Mouse (Mus musculus) monocyte, adult 5-6 weeks (primary cell): ENCODE measurements around the gene Dhrs9. TPM values are rescaled to one million over a fixed set of nuclear protein-coding genes. Genes with fewer than 3 reads are reported as not detected.
A peak's percentile ranks its signal among the peaks of the same experiment; 100 is the strongest.
"Not testable (repeated sequence)": the region's sequence is repeated elsewhere in the genome, so short reads cannot be mapped to it uniquely, and the experiment has no call there.

Source experiments
- ATAC-seq: fragments of 153-309, 156-312 bp; replicated peaks from 2 replicates; pipeline ENCODE4 v1.8.0; 2017; ENCODE audit warnings: mild to moderate bottlenecking; ENCODE audit not compliant: low TSS enrichment, insufficient number of reproducible peaks, severe bottlenecking, poor library complexity, low FRiP score
- total RNA-seq: library from RNA; stranded (forward); fragments of 200-1000, 200-491, 200-594 nt; gene quantifications from 3 replicates; pipeline ENCODE4 v1.2.3, GENCODE M21; 2017

The Dhrs9 gene
- total RNA-seq = 0.21 TPM in 1 of 3 replicates, not detected in the others

DNA sequence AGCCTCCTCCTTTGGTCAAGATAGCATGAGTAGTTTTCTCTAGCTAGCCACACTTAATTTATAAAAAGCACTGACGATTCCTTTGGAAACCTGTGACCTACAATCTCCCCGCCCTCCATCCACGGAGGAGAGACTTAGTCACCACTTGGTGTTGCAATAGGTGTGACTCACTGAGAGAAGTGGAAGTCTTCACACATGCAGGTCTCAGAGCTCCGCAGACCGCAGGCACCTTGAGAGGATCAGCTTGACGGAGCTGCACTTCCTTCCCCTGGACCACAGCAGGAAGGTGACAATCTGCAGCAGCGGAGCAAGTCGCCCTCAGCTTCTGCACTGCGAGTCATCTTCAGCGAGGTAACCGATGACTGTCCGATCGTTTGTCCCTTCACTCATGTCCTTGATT lies at the start of gene Dhrs9:
Gene Dhrs9 (plus strand): TSS at position 165 of the 400 bp plus-strand sequence.
- peak; percentile 97 for ATAC-seq

DNA sequence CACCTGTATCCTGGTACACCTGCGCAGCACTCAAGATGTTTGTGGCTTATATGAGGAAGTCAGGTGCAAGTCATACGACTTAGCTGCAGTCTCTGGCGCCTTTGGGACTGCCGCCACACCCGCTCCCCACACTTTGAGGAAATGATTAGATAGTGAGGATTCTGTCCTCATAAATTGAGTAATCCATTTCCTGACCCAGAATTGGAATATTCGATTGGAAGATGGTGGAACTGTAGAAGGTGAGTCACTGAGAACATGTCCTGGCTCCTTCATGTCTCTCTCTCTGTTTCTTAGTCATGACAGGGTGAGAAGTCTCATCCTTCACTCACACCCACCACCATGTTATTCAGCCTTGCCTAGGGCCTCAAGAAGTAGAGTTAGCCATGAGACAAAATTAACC lies 48.7 kb upstream of the Dhrs9 start:
- ATAC-seq = not testable (repeated sequence)

DNA sequence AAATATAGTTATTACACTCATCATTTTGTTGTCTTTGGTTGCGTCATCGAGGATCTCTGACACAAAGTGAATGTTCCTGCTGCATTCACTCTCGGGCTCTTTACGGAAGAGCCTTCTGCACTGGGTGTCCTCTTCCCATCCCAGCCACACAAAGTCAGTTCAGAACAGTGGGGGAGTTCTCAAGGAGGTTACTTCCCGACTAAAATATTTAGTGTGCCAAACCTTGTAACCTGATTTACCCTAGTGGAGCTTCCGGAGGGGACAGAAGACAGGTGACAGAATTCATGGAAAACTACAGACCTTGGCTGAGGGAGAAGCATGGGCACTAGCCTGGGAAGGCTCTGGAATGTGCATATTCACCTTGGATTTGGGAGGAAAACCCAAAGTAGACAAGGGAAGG lies 38.7 kb upstream of the Dhrs9 start:
- no peak for ATAC-seq

DNA sequence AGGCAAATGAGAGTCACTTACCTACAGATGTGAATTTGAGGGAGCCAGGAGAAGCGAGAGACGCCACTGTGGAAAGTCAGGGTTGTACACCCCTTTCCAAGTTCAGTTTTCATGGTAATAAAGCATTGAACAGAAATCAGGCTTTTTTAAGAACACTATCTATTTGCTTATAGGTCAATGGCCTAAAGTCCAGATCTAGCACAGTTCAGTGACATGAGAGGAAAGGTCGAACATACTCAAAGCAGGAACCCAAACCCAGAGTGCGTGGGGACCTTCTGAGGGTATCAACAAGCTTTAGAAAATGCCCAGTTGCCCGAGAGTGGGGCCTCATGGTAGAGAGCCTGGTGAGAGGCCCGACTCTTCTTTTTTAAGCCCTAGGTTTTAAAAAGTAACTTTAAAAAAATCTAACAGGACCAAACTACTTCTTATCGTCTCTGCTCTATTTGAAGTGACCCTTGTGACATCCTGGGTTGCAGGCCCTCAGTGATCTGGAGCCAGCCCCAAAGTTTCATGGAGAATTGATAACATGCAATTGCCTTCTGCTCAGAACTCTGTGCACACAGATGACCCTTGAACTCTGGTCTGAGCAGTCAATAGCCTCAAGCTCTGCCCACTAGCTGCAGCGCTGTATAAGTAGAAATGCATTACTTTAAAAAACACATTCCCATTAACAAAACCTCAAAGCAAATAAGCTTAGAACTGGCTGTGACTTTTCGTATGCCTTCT lies 37.6 kb upstream of the Dhrs9 start, which contains the start of gene Abcb11:
Gene Abcb11 (minus strand): TSS at position 121 of the 726 bp plus-strand sequence.
- no peak for ATAC-seq

DNA sequence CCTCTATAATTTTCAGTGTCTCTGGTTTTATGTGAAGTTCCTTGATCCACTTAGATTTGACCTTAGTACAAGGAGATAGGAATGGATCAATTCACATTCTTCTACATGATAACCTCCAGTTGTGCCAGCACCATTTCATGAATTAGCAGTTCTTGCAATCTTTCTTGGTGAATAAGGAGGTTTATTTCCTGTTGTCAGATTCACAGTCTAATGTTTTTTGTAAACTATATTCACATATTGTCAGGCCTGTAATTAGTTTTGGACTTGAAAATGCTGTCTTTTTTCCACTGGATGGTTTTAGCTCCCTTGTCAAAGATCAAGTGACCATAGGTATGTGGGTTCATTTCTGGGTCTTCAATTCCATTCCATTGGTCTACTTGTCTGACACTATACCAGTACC lies 24.8 kb upstream of the Dhrs9 start:
- peak; percentile 100 for ATAC-seq

DNA sequence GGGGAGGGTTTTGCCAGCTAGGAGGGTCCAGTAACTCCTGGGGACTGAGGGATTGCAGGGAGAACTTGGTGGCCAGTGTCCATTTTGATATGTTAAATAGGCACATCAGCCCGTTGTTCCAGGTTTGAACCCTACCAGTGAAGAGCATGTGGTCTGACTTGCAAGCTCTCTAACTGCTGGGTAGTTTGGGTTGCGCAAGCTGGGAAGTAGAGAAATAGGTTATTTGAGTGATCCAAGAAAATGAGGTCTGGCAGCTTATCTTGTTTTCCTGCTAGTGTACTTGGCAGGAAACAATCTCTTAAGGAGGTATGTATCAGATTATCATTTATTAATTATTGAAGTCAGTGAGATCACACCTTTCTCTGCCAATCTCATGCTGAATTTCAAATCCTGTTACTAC lies 15.4 kb upstream of the Dhrs9 start:
- ATAC-seq = no peak

DNA sequence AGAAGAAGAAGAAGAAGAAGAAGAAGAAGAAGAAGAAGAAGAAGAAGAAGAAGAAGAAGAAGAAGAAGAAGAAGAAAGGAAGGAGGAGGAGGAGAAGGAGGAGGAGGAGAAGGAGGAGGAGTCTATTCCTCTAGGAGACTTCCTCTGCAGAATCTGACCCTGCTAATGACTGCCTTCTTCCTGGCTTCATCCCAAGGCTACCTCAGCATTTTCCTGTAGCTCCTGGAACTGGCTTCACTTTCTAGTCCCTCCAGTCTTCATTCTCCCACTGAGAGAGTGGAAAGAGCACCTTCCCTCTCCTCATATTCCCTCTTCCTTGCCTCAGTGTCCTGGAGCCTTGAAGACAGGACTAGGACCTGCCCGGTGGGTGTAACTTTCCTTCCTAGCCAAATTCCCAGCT lies 15.0 kb upstream of the Dhrs9 start:
- no peak for ATAC-seq

DNA sequence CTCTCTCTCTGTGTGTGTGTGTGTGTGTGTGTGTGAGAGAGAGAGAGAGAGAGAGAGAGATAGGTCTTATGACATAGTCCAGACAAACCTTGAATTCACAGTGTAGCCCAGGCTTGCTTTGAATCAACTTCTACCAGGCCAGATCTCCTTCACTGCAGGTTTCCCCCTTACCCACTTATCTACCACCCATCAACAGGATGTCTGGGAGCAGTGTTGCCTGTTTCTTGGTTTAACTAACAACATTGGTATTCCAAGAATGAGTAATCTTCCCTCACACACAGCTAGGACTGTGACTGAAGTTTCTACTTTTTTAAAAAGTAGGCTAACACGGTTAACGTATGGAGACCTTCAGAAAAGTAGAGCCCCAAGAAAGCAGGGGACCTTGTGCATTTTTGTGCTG lies 3.5 kb upstream of the Dhrs9 start:
- no peak for ATAC-seq

DNA sequence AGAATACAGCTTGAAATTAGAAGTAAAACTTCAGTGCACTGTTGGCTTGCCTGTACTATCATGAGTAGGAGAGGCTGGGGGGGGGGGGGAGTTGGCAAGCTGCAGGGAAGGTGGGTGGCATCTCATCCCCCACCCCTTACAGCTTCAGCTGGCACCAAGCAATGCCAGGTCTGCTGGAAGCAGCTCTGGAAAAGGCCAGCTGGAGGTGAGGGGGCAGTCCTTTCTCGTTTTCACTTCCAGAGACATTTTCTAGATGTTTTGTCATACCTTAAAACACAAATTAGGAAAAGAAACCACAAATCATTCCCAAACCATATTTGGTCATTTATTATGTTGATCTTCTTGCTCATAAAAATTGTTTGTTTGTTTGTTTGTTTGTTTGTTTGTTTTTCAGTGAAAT lies 444 bp upstream of the Dhrs9 start:
- ATAC-seq = no peak

DNA sequence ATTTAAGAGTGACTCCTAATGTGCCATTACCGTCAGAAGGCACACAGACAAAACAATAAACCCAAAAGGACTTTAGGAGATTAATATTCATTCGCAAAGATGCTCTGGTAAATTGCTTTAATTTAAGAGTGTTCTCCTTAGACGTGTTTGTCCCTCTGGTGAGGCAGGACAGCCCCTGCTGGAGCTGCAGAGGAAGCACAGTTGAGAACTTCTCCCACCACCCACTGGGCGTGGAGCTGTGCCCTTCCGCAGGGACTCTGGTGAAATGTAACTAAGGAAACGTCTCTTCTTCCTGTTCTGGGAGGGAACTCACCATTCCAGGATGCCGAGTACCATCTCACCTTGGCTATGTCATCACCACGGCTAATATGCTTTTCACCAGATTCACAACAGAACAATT lies 1.5 kb downstream of the Dhrs9 start:
- 0 out of 2 replicates have a peak, but pooled peaks have one; percentile 42 for ATAC-seq

DNA sequence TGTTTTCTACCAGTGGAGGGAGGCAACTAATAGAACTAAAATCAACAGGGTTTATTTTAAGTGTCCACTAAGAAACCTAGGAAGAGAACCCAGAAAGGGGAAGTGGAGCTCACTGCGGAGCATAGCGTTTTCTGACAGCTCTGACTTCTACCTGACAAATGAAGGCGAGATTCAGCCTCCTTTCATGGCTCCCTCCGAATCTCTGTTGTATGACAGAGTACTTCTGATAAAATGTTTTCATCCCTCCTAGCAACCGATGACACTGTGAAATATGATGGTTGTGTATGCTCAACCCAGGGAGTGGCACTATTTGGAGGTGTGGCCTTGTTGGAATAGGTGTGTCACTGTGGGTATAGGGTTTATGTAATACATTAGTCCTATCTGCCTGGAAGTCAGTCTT lies 2.6 kb downstream of the Dhrs9 start:
- no peak for ATAC-seq

DNA sequence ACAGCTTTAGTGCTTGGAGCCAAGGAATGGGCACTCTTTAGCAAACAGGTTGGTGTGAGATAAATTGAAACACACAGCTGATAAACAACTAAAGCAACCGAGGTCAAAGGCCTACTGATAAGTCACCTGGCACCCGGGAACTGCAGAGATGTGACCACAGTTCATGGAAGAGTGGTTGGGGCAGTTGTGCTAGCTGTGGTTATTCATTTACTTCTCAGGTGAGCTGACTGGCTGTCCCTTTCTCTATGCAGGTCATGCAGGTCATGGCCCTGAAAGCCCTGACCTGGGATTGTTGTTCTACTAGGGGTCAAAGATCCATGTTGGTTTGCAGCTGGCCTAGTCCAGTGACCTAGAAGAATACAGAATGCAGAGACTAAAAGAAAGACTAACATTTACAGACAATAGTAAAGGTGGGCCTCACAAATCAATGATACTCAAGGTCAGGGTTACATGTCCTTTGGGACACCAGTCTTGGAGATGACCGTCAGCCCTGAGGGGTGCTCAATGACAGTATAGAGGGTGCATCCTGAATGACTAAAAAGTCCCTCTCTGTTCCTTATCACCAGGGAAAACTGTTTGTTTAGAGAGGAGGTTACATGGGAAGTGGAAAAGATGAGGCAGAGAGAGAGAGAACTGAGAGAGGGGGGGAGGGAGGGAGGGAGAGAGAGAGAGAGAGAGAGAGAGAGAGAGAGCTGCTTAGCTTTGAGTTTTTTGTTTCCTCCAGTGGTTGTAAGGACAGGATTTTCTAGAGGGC lies 6.0 kb downstream of the Dhrs9 start:
- ATAC-seq = no peak

DNA sequence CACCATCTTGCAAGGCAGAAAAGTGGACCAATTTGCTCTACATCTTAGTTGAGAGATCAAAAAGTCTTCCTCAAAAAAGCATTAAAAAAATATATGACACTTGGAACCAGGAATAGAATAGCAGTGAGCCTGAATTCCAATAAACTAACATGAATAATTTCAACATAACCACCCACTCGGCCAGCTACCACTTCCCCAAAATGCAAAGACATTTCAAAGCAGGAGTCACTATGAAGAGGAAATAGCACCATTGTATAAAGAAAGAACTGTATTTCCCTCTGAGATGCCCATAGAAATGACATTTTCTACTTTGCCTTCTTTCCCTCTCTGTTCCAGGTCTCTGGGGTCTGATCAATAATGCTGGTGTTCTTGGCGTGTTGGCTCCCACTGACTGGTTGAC lies 13.7 kb downstream of the Dhrs9 start:
- 0 out of 2 replicates have a peak, but pooled peaks have one; percentile 56 for ATAC-seq

DNA sequence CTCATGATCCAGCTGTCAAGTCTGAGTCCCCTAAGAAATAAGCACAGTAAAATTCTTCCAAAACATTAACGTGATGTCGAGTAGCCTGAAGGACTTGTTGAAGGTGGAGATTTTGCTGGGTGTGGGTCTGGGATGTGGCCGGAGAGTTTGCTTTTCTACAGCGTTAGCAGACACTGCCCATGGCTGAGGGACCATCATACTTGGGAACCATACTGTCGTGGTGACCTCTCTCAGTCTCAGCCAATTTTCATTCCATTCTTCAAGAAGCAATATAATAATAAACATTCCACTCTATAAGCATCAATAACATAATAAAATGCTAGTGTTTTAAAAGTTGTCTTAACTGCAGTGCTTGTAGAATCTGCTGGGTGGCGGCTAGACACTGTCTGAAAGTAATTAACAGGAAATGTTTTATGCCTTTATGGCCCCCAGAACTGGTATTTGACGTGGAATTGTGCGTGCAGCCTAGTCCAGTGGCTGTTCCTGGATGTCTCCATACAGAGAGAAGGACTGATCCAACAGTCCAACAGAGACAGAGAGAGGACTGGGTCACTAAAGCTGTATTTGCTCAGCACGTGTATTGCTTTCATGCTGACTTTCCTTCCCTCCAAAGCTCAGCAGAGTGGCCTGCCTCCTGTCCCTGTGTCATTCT lies 15.5 kb downstream of the Dhrs9 start:
- ATAC-seq = no peak

DNA sequence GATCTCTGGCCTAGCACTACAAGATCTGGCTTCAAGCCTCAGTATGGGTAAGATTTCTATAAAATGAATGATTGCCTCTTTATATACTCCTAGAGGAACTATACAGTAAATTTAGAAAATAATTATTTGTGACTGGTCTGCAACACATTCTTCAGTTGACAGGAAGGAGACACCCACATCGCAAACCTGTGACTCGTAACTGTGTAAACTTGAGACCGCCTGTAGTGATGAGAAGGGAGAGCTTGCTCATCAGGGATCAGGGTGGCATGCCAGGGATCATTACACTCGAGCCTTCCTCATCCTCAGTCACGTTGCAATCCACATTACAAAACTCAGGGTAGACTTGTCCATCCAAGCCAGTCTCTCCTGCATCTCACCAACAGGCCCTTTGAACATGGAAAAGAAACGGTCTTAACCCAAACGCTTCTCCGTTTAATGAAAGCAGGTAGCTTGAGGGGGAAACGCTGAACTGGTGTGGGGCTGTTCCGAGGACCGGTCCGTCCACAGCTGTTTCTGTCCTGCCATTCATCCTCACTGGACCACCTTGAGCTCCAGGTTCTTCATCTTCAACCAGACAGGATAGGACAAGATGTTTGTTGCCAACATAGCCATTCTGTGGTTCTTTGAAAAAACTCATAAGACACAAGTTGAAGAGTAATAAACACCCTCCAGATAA lies 16.7 kb downstream of the Dhrs9 start:
- no peak for ATAC-seq

DNA sequence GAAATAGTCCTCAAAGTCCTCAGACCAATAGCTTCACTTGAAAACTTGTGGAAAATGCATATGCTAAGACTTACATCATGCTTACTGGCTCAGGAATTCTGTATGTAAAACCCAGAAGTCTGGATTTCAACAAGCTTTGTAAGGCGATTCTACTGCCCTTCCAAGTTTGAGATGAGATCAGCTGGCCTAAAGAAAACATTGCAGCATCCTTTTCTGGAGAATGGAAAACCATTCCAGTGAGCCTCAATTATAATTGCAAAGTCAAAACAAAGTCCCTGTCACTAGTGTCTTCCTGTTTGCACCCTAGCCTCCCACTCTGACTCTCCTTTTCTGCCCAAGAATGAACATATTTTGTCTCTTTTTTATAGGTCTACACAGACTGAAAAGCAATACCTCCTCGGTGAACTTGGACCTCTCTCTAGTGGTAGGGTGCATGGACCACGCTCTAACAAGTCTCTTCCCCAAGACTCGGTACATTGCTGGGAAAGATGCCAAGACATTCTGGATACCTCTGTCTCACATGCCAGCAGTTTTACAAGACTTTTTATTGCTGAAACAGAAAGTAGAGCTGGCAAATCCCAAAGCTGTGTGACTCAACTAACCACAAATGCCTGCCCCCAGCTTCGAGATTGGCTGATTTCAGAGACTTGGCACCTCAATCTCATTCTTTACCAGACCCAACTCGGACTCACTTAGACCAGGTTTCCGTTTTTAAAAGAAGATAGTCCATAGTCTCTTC lies 20.8 kb downstream of the Dhrs9 start:
- ATAC-seq = no peak

DNA sequence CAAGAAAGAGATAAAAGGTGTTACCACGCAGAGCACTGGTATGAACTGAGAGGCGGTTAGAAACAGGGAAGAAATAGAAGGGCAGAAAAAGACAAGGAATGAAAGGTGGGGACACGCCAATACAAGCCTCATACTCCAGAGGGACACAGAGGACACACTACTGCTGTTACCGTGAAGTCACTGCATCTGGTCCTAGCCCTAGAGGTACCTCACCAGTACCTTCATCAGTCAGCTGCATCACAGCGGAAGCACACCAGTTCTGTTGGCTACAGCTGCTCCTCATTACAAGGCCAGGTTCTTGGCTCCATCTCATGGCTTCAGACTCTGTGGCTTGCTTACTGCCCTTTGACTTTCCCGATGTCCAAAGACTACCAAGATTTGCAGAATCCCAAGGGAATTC lies 21.6 kb downstream of the Dhrs9 start:
- no peak for ATAC-seq

DNA sequence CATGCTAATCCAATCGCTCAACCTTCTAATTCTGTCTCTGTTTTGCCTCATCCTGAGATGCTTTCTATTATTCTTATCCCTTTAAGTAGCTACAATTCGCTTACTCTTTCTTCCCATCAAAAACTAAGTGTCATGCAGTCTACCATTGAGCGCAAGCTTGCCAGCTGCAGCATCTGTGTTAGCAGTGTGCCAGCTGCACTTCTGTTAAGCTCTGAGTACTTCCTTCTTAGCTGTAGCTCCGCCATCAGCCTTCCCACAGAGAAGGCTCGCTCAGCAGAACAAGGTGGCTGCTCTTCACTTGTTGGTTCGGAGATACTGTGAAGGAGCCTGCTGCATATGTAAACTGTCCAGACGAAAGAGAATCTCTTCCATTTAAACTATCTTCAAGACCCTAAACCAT lies 22.1 kb downstream of the Dhrs9 start:
- no peak for ATAC-seq
